Mouse (Mus musculus) left cerebral cortex, postnatal 4 days (tissue): ENCODE measurements at regions not wholly inside any gene's neighbourhood (a gene's known extent, or its start where the extent isn't known, plus 50 kb on each side); places are given as distances from the start of the nearest gene placed in this dataset.

Source experiments
- DNase-seq: peaks from one replicate; pipeline ENCODE4 v3.0.0-alpha.2; 2022
- intact Hi-C: fragments of 180-260 bp; cut with DNase I; formaldehyde crosslinking; loops from one replicate; pipeline ENCODE4 v1.15.1; 2025

- intact Hi-C loops: no loop called here
- DNase-seq: no peak
These were observed 553.4 kb downstream of the Btbd3 start for GRCm38 (mm10) chr2:138809767-138810166.

DNA sequence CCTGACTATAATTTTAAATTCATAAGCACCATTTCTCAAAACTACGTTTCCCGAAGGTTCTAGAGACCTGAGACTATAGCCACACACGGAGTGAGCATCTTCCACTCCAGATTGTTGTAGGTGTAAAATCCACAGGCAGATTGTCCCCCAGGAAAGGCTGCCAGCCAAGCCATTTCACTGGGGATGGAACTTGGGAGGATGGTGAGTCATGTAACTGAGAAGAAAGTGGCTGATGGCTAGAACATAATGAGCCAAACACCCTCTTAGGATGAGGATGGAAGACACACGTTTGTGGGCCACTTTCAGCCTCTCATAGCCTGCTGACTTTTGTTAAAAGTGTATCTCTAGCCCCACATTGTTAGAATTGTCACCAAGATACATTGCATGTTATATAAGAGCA is 564.1 kb downstream of the Btbd3 start:
- intact Hi-C loops: no loop called here
- no peak for DNase-seq

DNA sequence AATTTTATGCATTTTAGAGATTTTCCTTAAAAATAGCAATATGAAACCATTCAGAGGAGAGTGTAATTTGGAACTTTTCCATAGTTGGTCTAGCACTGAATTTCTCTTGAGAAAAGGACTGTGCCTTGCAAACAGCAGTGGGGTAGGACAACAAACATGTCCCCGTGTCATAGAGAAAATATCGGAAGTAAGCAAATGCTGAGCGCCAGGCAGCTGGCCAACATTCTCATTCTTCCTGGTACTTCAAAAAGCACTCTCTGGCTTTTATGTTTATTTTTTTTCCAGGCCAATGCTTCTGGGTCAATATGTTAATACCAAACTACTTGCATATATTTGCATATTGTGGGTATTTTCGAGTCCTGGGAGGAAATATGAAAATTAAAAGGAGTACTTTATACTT is 568.5 kb downstream of the Btbd3 start:
- DNase-seq: peak; percentile 31
- intact Hi-C loops: no loop called here

DNA sequence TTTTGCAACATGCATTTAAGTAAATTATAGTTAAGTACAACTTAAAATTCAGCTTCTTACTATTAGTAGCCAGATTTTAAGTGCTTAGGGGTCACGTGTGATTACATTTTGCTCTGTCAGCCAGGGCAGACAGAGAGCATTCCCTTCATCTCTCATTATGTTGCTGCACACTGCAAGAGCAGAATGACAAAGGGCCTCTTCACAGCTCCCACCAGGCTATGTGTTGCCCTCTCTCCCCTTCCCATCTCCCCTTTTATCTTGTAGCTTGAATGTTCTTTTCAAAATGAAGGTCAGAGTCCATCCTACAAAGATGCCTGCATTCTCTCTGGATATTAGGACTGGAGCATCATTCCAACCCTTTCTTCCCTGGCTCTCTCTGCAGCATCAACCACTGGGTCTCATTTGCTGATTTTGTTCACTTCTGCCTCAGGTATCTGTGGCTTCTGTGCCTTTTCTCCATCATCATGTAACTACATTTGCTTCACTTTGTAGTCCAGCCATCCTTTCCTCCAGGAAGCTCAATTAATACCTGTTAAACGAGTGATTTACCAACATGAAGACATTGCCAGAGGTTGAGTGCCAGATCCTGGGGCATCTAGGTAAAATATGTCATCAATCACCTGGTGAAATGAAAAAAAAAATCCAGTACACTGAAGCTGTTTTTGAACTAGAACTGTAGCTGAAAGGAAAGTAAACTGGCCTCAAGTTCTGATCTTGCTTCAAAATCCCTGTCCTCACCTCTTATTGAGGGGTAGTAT is 571.6 kb downstream of the Btbd3 start:
- intact Hi-C loops: no loop called here
- DNase-seq: no peak

GRCm38 (mm10) chr2:138838846-138839245 is 582.5 kb downstream of the Btbd3 start:
- no peak for DNase-seq
- intact Hi-C loops: no loop called here

DNA sequence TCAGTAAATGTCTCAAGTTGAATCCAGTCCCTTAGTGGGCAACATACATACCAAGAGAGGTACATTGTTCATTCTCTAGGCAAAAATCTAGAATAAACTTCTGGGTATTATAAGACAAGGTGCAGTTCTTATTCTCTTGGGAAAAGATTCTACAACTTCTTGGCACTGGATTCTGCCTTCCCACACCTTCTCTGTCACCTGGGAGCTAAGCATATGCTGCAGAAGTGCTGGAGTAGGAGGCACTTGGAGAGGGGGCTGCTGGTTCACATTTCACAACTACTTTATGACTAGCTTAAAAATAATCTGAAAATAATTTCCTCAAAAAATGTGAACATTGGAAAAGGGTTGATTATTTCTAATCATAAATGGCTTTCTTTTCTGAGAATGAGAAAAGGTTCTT is 602.8 kb downstream of the Btbd3 start:
- DNase-seq: no peak
- intact Hi-C loops: no loop called here

- no peak for DNase-seq
- intact Hi-C loops: no loop called here
These were observed 597.1 kb upstream of the Sptlc3 start for GRCm38 (mm10) chr2:138896563-138896962.

GRCm38 (mm10) chr2:138897101-138897500 is 596.6 kb upstream of the Sptlc3 start:
- DNase-seq: no peak
- intact Hi-C loops: no loop called here

- intact Hi-C loops: no loop called here
- DNase-seq: no peak
These were observed 556.5 kb upstream of the Sptlc3 start for GRCm38 (mm10) chr2:138937165-138937564.

GRCm38 (mm10) chr2:138939367-138939766 is 554.3 kb upstream of the Sptlc3 start:
- no peak for DNase-seq
- intact Hi-C loops: no loop called here

- no peak for DNase-seq
- intact Hi-C loops: no loop called here
These were observed 527.5 kb upstream of the Sptlc3 start for GRCm38 (mm10) chr2:138966110-138966790.

DNA sequence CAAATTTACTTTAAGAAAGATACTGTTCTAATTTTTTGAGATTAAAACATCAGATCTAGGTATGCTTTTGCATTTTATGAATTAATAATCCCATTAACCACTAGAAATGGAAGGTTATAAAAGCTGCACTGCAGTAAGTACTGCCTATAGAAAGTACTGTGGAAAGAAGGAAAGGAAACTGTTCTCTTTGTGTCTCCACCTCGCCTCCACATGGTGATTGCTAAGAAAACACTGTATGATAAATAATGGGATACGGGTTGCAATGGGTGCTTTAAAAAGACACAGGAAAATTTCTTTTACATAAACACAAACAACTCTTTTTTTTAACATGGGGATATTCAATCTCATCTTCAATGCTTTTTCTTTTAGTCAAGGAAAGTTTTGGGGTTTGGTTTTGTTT is 519.2 kb upstream of the Sptlc3 start:
- intact Hi-C loops: no loop called here
- DNase-seq: no peak

DNA sequence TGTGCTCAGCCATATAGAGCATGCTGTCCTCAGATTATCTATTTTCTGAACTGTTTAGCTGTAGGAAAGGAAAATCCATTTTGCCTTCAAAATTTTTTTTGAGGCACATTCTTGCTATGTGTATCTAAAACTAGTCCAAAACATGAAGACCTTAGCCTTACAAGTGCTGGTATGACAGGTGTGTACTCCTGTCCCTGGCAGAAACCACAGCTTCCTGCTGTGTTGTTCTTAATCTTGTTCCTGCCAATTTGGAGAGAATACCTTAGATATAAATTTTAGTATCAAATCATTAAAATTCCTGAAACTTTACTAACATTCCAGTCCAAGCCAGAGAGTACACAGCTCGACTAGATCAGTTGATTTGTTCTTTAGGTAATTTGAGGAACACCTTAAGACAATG is 503.7 kb upstream of the Sptlc3 start:
- DNase-seq: no peak
- intact Hi-C loops: no loop called here

- intact Hi-C loops: no loop called here
- no peak for DNase-seq
These were observed 461.5 kb upstream of the Sptlc3 start for GRCm38 (mm10) chr2:139032105-139032812.

GRCm38 (mm10) chr2:139034800-139035199 is 458.9 kb upstream of the Sptlc3 start:
- DNase-seq: no peak
- intact Hi-C loops: no loop called here

- DNase-seq: no peak
- intact Hi-C loops: no loop called here
These were observed 451.9 kb upstream of the Sptlc3 start for GRCm38 (mm10) chr2:139041671-139042273.

DNA sequence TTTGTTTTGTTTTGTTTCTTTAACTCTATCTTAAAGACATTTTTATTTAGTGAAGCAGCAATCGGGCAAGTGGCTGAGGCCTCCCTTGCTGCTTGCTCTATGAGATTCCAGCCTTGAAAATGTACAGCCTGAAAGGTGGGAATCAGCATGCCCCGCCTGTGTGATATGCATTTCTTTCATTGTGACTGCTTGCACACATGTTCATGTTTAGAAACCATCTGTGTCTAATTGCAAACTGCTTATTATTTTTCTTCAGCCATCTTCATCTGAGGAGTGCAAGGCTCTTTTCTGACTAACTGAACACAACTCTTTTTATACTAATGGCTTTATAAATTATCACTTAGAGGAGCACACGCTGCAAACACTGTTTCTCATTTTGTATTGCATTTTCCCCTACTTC is 449.0 kb upstream of the Sptlc3 start:
- intact Hi-C loops: no loop called here
- no peak for DNase-seq

DNA sequence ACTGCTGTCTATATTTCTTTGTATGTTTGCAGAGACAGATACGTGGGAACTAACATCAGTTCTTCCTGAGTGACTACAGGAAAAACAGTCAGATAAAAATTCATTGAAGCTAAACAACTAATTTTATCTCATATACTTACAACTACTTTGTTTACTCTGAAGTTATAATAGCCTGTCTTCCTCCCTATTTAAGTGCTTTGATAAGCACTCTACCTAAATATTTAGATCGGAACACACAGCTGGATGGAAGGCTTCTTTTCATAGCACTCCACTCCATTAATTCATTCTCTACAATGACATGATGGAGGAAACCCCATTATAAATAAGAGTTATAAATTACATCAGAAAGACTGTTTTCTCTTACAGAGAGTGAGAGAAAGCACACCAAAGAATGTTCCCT is 438.5 kb upstream of the Sptlc3 start:
- DNase-seq: no peak
- intact Hi-C loops: no loop called here

GRCm38 (mm10) chr2:139069276-139069961 is 424.3 kb upstream of the Sptlc3 start:
- DNase-seq: no peak
- intact Hi-C loops: no loop called here

DNA sequence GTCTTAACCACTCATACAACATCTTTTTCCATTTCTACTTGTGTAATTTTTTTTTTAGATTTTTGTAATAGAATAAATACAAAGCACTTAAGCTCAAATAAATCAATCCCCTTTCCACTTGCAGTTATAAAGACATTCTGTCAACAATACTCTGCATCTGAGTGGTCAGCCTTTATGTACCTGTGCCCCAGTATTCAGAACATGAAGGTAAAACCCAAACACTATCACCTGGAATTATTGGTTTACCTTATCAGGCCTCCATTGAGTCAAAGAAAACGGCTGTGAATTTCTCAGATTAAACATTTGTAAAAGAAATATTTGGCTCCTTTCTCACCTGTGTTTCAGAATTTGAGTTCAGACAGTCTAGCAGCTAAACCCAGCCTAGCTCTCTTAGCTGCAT is 422.0 kb upstream of the Sptlc3 start:
- intact Hi-C loops: no loop called here

GRCm38 (mm10) chr2:139093487-139094066 is 400.1 kb upstream of the Sptlc3 start:
- intact Hi-C loops: no loop called here
- DNase-seq: no peak

More for the DNA sequence above, 422.0 kb upstream of the Sptlc3 start:
- DNase-seq: no peak
